Mouse (Mus musculus) lung, adult 2 months (tissue): ENCODE data around the gene Igsf11. TPM values are rescaled to one million over a fixed set of nuclear protein-coding genes. Genes with fewer than 3 reads are reported as not detected.

Source experiments
- DNase-seq: peaks from one replicate; pipeline ENCODE4 v3.0.0; 2022
- H3K4me1 ChIP-seq: fragments of 200-500 bp; 2 replicates; pipeline ENCODE4 v1.6.1; 2011; ENCODE audit warnings: low read length; ENCODE audit not compliant: control insufficient read depth, insufficient read depth
- H3K4me3 ChIP-seq: fragments of 200-500 bp; replicated peaks from 2 replicates; pipeline ENCODE3; 2011; ENCODE audit warnings: low read depth, mild to moderate bottlenecking, control low read depth, low read length; ENCODE audit errors: extremely low read depth
- CTCF ChIP-seq: fragments of 200-500 bp; IDR thresholded peaks from 2 replicates; pipeline ENCODE4 v1.5.1; 2011; ENCODE audit warnings: mild to moderate bottlenecking, low read length, control low read depth; ENCODE audit not compliant: insufficient read depth
- POLR2A ChIP-seq: fragments of 200-500 bp; IDR thresholded peaks from 2 replicates; pipeline ENCODE4 v1.6.1; 2011; ENCODE audit warnings: low read depth, mild to moderate bottlenecking, control low read depth, low read length, borderline replicate concordance; ENCODE audit errors: extremely low read depth
- WGBS: fragments of 180-500 bp; shearing (Covaris S2); methylation state at CpG from one replicate; pipeline ENCODE4 v1.1.7; 2018; 5-methylcytosine and 5-hydroxymethylcytosine counted together
- polyA plus RNA-seq: library from polyadenylated mRNA; depleted of rRNA; stranded (reverse); fragments of >200 nt; gene quantifications from 2 replicates; pipeline ENCODE4 v1.2.3, GENCODE M21; 2012

The Igsf11 gene
- polyA plus RNA-seq, 1 experiment, result 1.3 TPM

GRCm38 (mm10) chr16:38999298-38999697, 106.8 kb downstream of the Igsf11 start:
- DNase-seq, result no peak
- Histone ChIP-seq H3K4me1 (no peaks in the 10 kb centered on the region), H3K4me3 (no peak overlapping the region)
- no peak for TF ChIP-seq POLR2A
- no peak for TF ChIP-seq CTCF

GRCm38 (mm10) chr16:39006978-39007377, 114.5 kb downstream of the Igsf11 start:
- Histone ChIP-seq H3K4me1 (no peaks in the 10 kb centered on the region), H3K4me3 (no peak overlapping the region)
- 87% methylated on average over 7 of the region's 7 CpGs for WGBS
- DNase-seq, result no peak
- TF ChIP-seq POLR2A (no peak), CTCF (no peak)

GRCm38 (mm10) chr16:39019449-39019848, 127.0 kb downstream of the Igsf11 start:
- 62% methylated on average over 2 of the region's 2 CpGs for WGBS
- DNase-seq, result no peak
- Histone ChIP-seq H3K4me1 (no peaks in the 10 kb centered on the region), H3K4me3 (no peak overlapping the region)
- TF ChIP-seq POLR2A (no peak), CTCF (no peak)

GRCm38 (mm10) chr16:39025989-39026736, 133.7 kb downstream of the Igsf11 start:
- Histone ChIP-seq H3K4me1 (no peaks in the 10 kb centered on the region), H3K4me3 (no peak overlapping the region)
- TF ChIP-seq CTCF, result no peak
- TF ChIP-seq POLR2A, result no peak
- DNase-seq, result no peak
- WGBS, result 81% methylated on average over 8 of the region's 8 CpGs

- DNase-seq, result no peak
- TF ChIP-seq POLR2A (no peak), CTCF (no peak)
- no peaks in the 10 kb centered on the region for H3K4me1 ChIP-seq
- H3K4me3 ChIP-seq, result no peak overlapping the region
- 54% methylated on average over 2 of the region's 2 CpGs for WGBS
These were observed 138.9 kb downstream of the Igsf11 start for GRCm38 (mm10) chr16:39031350-39031749.

- TF ChIP-seq CTCF, result no peak
- no peak for TF ChIP-seq POLR2A
- H3K4me1 ChIP-seq, result no peaks in the 10 kb centered on the region
- DNase-seq, result no peak
- H3K4me3 ChIP-seq, result no peak overlapping the region
- whole genome bisulfite sequencing, result 33% methylated on average over 4 of the region's 4 CpGs
These were observed 144.8 kb downstream of the Igsf11 start for GRCm38 (mm10) chr16:39037257-39037656.

GRCm38 (mm10) chr16:39044381-39044780, 151.9 kb downstream of the Igsf11 start:
- Histone ChIP-seq H3K4me1 (no peaks in the 10 kb centered on the region), H3K4me3 (no peak overlapping the region)
- WGBS, result 62% methylated on average over 5 of the region's 5 CpGs
- DNase-seq, result no peak
- TF ChIP-seq POLR2A (no peak), CTCF (no peak)

GRCm38 (mm10) chr16:39048889-39049288, 156.4 kb downstream of the Igsf11 start:
- H3K4me3 ChIP-seq, result no peak overlapping the region
- 8% methylated on average over 4 of the region's 4 CpGs for WGBS
- peak; percentile 14 for DNase-seq
- TF ChIP-seq CTCF, result peak; percentile 68
- no peak for TF ChIP-seq POLR2A
- no peaks in the 10 kb centered on the region for H3K4me1 ChIP-seq

GRCm38 (mm10) chr16:39052971-39053370, 160.5 kb downstream of the Igsf11 start:
- WGBS, result 0% methylated on average over 2 of the region's 2 CpGs
- DNase-seq, result peak; percentile 43
- no peaks in the 10 kb centered on the region for H3K4me1 ChIP-seq

GRCm38 (mm10) chr16:39053779-39054178, 161.3 kb downstream of the Igsf11 start:
- WGBS, result 62% methylated on average over 2 of the region's 2 CpGs
- TF ChIP-seq POLR2A (no peak), CTCF (no peak)
- DNase-seq, result no peak
- H3K4me3 ChIP-seq, result no peak overlapping the region
- no peaks in the 10 kb centered on the region for H3K4me1 ChIP-seq

More at GRCm38 (mm10) chr16:39052971-39053370, 160.5 kb downstream of the Igsf11 start:
- H3K4me3 ChIP-seq, result no peak overlapping the region
- TF ChIP-seq CTCF (peak; percentile 74), POLR2A (no peak)
